Mouse (Mus musculus): ENCODE measurements around the gene Zfp367.
A peak's percentile ranks its signal among the peaks of the same experiment; 100 is the strongest.

Gene Zfp367

GRCm38 (mm10) chr13:64153083-64153682 lies at the start of gene Zfp367:
Gene Zfp367, minus strand, starts transcription at chr13:64153202.
- peak; percentile 95 for DNase-seq (ENCODE audit: low spot score)

- DNase-seq (ENCODE audit: low spot score) = no peak
Observed at GRCm38 (mm10) chr13:64200911-64201310, 47.9 kb upstream of the Zfp367 start.

GRCm38 (mm10) chr13:64198310-64198709 lies 45.3 kb upstream of the Zfp367 start:
- no peak for DNase-seq (ENCODE audit: low spot score)

- no peak for DNase-seq (ENCODE audit: low spot score)
Observed at GRCm38 (mm10) chr13:64197899-64198298, 44.9 kb upstream of the Zfp367 start.

- no peak for DNase-seq (ENCODE audit: low spot score)
Observed at GRCm38 (mm10) chr13:64187065-64187464, 34.1 kb upstream of the Zfp367 start.

- no peak for DNase-seq (ENCODE audit: low spot score)
Observed at GRCm38 (mm10) chr13:64186516-64186915, 33.5 kb upstream of the Zfp367 start.

- DNase-seq (ENCODE audit: low spot score) = no peak
Observed at GRCm38 (mm10) chr13:64185586-64185985, 32.6 kb upstream of the Zfp367 start.

- no peak for DNase-seq (ENCODE audit: low spot score)
Observed at GRCm38 (mm10) chr13:64185176-64185575, 32.2 kb upstream of the Zfp367 start.

- DNase-seq (ENCODE audit: low spot score) = no peak
Observed at GRCm38 (mm10) chr13:64184361-64184760, 31.4 kb upstream of the Zfp367 start.

- DNase-seq (ENCODE audit: low spot score) = no peak
Observed at GRCm38 (mm10) chr13:64183583-64183982, 30.6 kb upstream of the Zfp367 start.

- DNase-seq (ENCODE audit: low spot score) = no peak
Observed at GRCm38 (mm10) chr13:64182091-64182490, 29.1 kb upstream of the Zfp367 start.

GRCm38 (mm10) chr13:64180888-64181287 lies 27.9 kb upstream of the Zfp367 start:
- DNase-seq (ENCODE audit: low spot score) = no peak

GRCm38 (mm10) chr13:64180300-64180699 lies 27.3 kb upstream of the Zfp367 start:
- DNase-seq (ENCODE audit: low spot score) = no peak

- no peak for DNase-seq (ENCODE audit: low spot score)
Observed at GRCm38 (mm10) chr13:64178746-64179652, 26.0 kb upstream of the Zfp367 start.

GRCm38 (mm10) chr13:64178000-64178399 lies 25.0 kb upstream of the Zfp367 start:
- no peak for DNase-seq (ENCODE audit: low spot score)

GRCm38 (mm10) chr13:64169746-64170145 lies 16.7 kb upstream of the Zfp367 start:
- DNase-seq (ENCODE audit: low spot score) = no peak

GRCm38 (mm10) chr13:64163147-64163715 lies 10.2 kb upstream of the Zfp367 start:
- no peak for DNase-seq (ENCODE audit: low spot score)

- DNase-seq (ENCODE audit: low spot score) = no peak
Observed at GRCm38 (mm10) chr13:64162626-64163025, 9.6 kb upstream of the Zfp367 start.

- DNase-seq (ENCODE audit: low spot score) = peak; percentile 40
Observed at GRCm38 (mm10) chr13:64161916-64162611, 9.1 kb upstream of the Zfp367 start.

GRCm38 (mm10) chr13:64161548-64161915 lies 8.5 kb upstream of the Zfp367 start, which contains the start of gene Habp4:
Gene Habp4, plus strand, starts transcription at chr13:64161824.
- peak; percentile 99 for DNase-seq (ENCODE audit: low spot score)

GRCm38 (mm10) chr13:64156966-64157365 lies 4.0 kb upstream of the Zfp367 start:
- DNase-seq (ENCODE audit: low spot score) = no peak

- no peak for DNase-seq (ENCODE audit: low spot score)
Observed at GRCm38 (mm10) chr13:64155171-64155571, 2.2 kb upstream of the Zfp367 start.

Measured in left cerebral cortex, adult 11 months (tissue).